Mouse (Mus musculus) CH12.LX (cell line): ENCODE results near the gene Ecm1. TPM values are rescaled to one million over a fixed set of nuclear protein-coding genes. Genes with fewer than 3 reads are reported as not detected.

Source experiments
- DNase-seq: peaks from one replicate; pipeline ENCODE4 v3.0.0-alpha.2; 2013; ENCODE audit errors: extremely low read depth
- H3K27ac ChIP-seq: 2 replicates; pipeline ENCODE4 v1.5.1; 2012; ENCODE audit warnings: low read depth, mild to moderate bottlenecking, control low read depth, moderate library complexity; ENCODE audit not compliant: insufficient read depth
- H3K27me3 ChIP-seq: replicated peaks from 2 replicates; pipeline ENCODE3; 2012; ENCODE audit warnings: inconsistent platforms
- H3K36me3 ChIP-seq, 2 experiments: replicated peaks in 1 of 2; 2 replicates each; pipeline versions ENCODE3 to v1.6.1; 2012; ENCODE audit warnings: inconsistent platforms in 1 of 2, low read length in 1 of 2, mild to moderate bottlenecking in 1 of 2, mixed read lengths in 1 of 2, moderate library complexity in 1 of 2; ENCODE audit not compliant: control insufficient read depth in 1 of 2, insufficient read depth in 1 of 2
- H3K4me1 ChIP-seq, 2 experiments: 2 replicates each; pipeline ENCODE4 v1.6.1; 2012; ENCODE audit warnings: inconsistent platforms in 1 of 2, moderate library complexity in 1 of 2; ENCODE audit not compliant: insufficient read depth in 2 of 2, control insufficient read depth in 1 of 2
- H3K4me2 ChIP-seq: 2 replicates; pipeline ENCODE4 v1.6.1; 2012; ENCODE audit warnings: low read depth, mild to moderate bottlenecking, control low read depth; ENCODE audit not compliant: poor library complexity, insufficient read depth, severe bottlenecking
- H3K4me3 ChIP-seq, 3 experiments: fragments of 150-350 bp in 1 of 3; sonication (generic) in 1 of 3; replicated peaks in 1 of 3; 2 replicates each; pipeline versions ENCODE3 to v1.5.1; 2011 to 2012; ENCODE audit warnings: low read depth in 2 of 3, low read length in 2 of 3, mild to moderate bottlenecking in 2 of 3, moderate library complexity in 2 of 3, control low read depth in 1 of 3, improper control_type of control experiment in 1 of 3, inconsistent platforms in 1 of 3, mixed read lengths in 1 of 3; ENCODE audit not compliant: poor library complexity in 1 of 3
- H3K79me2 ChIP-seq: replicated peaks from 2 replicates; pipeline ENCODE4 v1.6.1; 2012; ENCODE audit warnings: mild to moderate bottlenecking, moderate library complexity; ENCODE audit not compliant: control insufficient read depth, poor library complexity, insufficient read depth, severe bottlenecking; ENCODE audit errors: extremely low read depth
- H3K9ac ChIP-seq: 2 replicates; pipeline ENCODE4 v1.6.1; 2012; ENCODE audit warnings: low read depth, mild to moderate bottlenecking, control low read depth, moderate library complexity; ENCODE audit not compliant: insufficient read depth
- H3K9me3 ChIP-seq: replicated peaks from 2 replicates; pipeline ENCODE3; 2012; ENCODE audit warnings: low read length, inconsistent platforms, mixed read lengths
- CTCF ChIP-seq, 2 experiments: IDR thresholded peaks in 1 of 2; conservative IDR thresholded peaks in 1 of 2; 2 replicates each; pipeline ENCODE4 v1.5.1; 2011 to 2012; ENCODE audit warnings: low read depth in 2 of 2, low read length in 2 of 2, improper control_type of control experiment in 1 of 2, inconsistent platforms in 1 of 2, mild to moderate bottlenecking in 1 of 2, moderate library complexity in 1 of 2
- E2F4 ChIP-seq: IDR thresholded peaks from 2 replicates; pipeline ENCODE4 v1.6.1; 2011; ENCODE audit warnings: low read depth, low read length, improper control_type of control experiment; ENCODE audit not compliant: insufficient replicate concordance
- ETS1 ChIP-seq: conservative IDR thresholded peaks from 2 replicates; pipeline ENCODE4 v1.6.1; 2012; ENCODE audit warnings: low read depth, mild to moderate bottlenecking, inconsistent platforms, low read length, improper control_type of control experiment, moderate library complexity
- MAFK ChIP-seq: IDR thresholded peaks from 2 replicates; pipeline ENCODE4 v1.6.1; 2011; ENCODE audit warnings: low read length, improper control_type of control experiment; ENCODE audit not compliant: insufficient replicate concordance
- MEF2A ChIP-seq: IDR thresholded peaks from 2 replicates; pipeline ENCODE4 v1.6.1; 2014; ENCODE audit warnings: low read depth, mild to moderate bottlenecking, inconsistent platforms, low read length, improper control_type of control experiment, borderline replicate concordance
- MXI1 ChIP-seq: IDR thresholded peaks from 2 replicates; pipeline ENCODE4 v1.6.1; 2011; ENCODE audit warnings: mild to moderate bottlenecking, low read depth, low read length, improper control_type of control experiment
- POLR2A ChIP-seq: IDR thresholded peaks from 2 replicates; pipeline ENCODE4 v1.6.1; 2011; ENCODE audit warnings: low read depth, mild to moderate bottlenecking, improper control_type of control experiment, low read length
- RAD21 ChIP-seq: IDR thresholded peaks from 2 replicates; pipeline ENCODE4 v1.6.1; 2011; ENCODE audit warnings: low read depth, mild to moderate bottlenecking, low read length, improper control_type of control experiment, moderate library complexity
- ZC3H11A ChIP-seq: IDR thresholded peaks from 2 replicates; pipeline ENCODE4 v1.6.1; 2012; ENCODE audit warnings: low read depth, mild to moderate bottlenecking, inconsistent platforms, low read length, improper control_type of control experiment
- ZNF384 ChIP-seq: IDR thresholded peaks from 2 replicates; pipeline ENCODE4 v1.6.1; 2012; ENCODE audit warnings: low read depth, low read length, improper control_type of control experiment, inconsistent platforms
- dilution Hi-C: fragments of 300-500 bp; cut with MboI; formaldehyde crosslinking; loops from 2 replicates; pipeline ENCODE4 v1.14.3; 2020; ENCODE audit warnings: low sequenced_read_pairs; ENCODE audit not compliant: extremely low pct_unique_long_range_greater_than_20kb, extremely low pct_ligation_motif_present
- in situ Hi-C: fragments of 300-500 bp; cut with MboI; formaldehyde crosslinking; loops from 3 replicates; pipeline ENCODE4 v1.14.3; 2019; ENCODE audit warnings: low sequenced_read_pairs, low pct_ligation_motif_present, low pct_unique_long_range_greater_than_20kb, mixed read lengths
- polyA plus RNA-seq: library from polyadenylated mRNA; unstranded; fragments of >175 nt; gene quantifications from 2 replicates; pipeline ENCODE4 v1.2.1, GENCODE M21; 2012; ENCODE audit warnings: low read depth; ENCODE audit not compliant: insufficient read length
- total RNA-seq, 2 experiments: library from RNA; depleted of rRNA; stranded (reverse); fragments of 300-350 nt in 1 of 2; fragments of >200 nt in 1 of 2; gene quantifications; 2 replicates each; pipeline ENCODE4 v1.2.3; 2012 to 2014

The Ecm1 gene
- total and polyA plus RNA-seq, 3 experiments = 0.40 to 4.0 (median 0.42) TPM

- DNase-seq = no peak
- no peak overlapping the region for H3K27ac ChIP-seq
- in situ Hi-C loops = loop anchor here (25.0 kb wide), 1 partner anchor 253 kb away; no protein-coding TSS in a partner anchor
- H3K9ac ChIP-seq = no peak overlapping the region
- H3K9me3 ChIP-seq = no peaks in the 10 kb centered on the region
- no peak overlapping the region for H3K4me2 ChIP-seq
- no peaks in the 10 kb centered on the region for H3K27me3 ChIP-seq
- no peaks in the 10 kb centered on the region for H3K4me1 ChIP-seq
- H3K4me3 ChIP-seq = no peak overlapping the region
- H3K36me3 ChIP-seq = peaks cover 30 to 75% of the 10 kb centered on the region in 2 experiments
- peak in 1 of 2 experiments; percentile 27; a peak in 1 of 4 replicates for TF ChIP-seq CTCF (conservative IDR thresholded peaks at IDR 0.05 in 1 of 2, IDR thresholded peaks at IDR 0.05 in 1 of 2; ENCODE audit: low read depth in 2 of 2, low read length in 2 of 2)
- peak; percentile 19 for TF ChIP-seq RAD21
- TF ChIP-seq MEF2A = no peak
- no peak for TF ChIP-seq ZC3H11A
- TF ChIP-seq POLR2A = no peak
- no peaks in the 10 kb centered on the region for H3K79me2 ChIP-seq
- dilution Hi-C loops = no loop called here
Measured at GRCm38 (mm10) chr3:95765534-95765933, 26.2 kb upstream of the Ecm1 start.

GRCm38 (mm10) chr3:95763811-95764210 lies 24.4 kb upstream of the Ecm1 start:
- dilution Hi-C loops (no loop called here), in situ Hi-C loops (loop anchor here (25.0 kb wide), 1 partner anchor 252 kb away; no protein-coding TSS in a partner anchor)
- peaks cover 24 to 64% of the 10 kb centered on the region in 2 experiments for H3K36me3 ChIP-seq
- no peaks in the 10 kb centered on the region for H3K79me2 ChIP-seq
- no peak overlapping the region for H3K4me2 ChIP-seq
- H3K27ac ChIP-seq = no peak overlapping the region
- no peak for DNase-seq
- no peak overlapping the region for H3K9ac ChIP-seq
- no peaks in the 10 kb centered on the region for H3K9me3 ChIP-seq
- peaks cover 0 to 4% of the 10 kb centered on the region in 2 experiments; a peak in 2 of 4 replicates for H3K4me1 ChIP-seq
- no peaks in the 10 kb centered on the region for H3K27me3 ChIP-seq
- TF ChIP-seq ETS1 (no peak), MAFK (no peak), ZNF384 (no peak), E2F4 (no peak)
- no peak overlapping the region for H3K4me3 ChIP-seq

GRCm38 (mm10) chr3:95762961-95763360 lies 23.6 kb upstream of the Ecm1 start:
- no peaks in the 10 kb centered on the region for H3K27me3 ChIP-seq
- no peak overlapping the region for H3K4me2 ChIP-seq
- no peak overlapping the region for H3K9ac ChIP-seq
- H3K9me3 ChIP-seq = no peaks in the 10 kb centered on the region
- peaks cover 23 to 55% of the 10 kb centered on the region in 2 experiments for H3K36me3 ChIP-seq
- H3K4me3 ChIP-seq = no peak overlapping the region
- in situ Hi-C loops (loop anchor here (25.0 kb wide), 1 partner anchor 251 kb away; no protein-coding TSS in a partner anchor), dilution Hi-C loops (no loop called here)
- H3K4me1 ChIP-seq = peaks cover 3 to 12% of the 10 kb centered on the region in 2 experiments; a peak in 2 of 4 replicates
- no peak for DNase-seq
- no peak overlapping the region for H3K27ac ChIP-seq
- no peak for TF ChIP-seq MXI1
- peak in 1 of 2 experiments; percentile 16; a peak in 1 of 4 replicates for TF ChIP-seq CTCF (conservative IDR thresholded peaks at IDR 0.05 in 1 of 2, IDR thresholded peaks at IDR 0.05 in 1 of 2; ENCODE audit: low read depth in 2 of 2, low read length in 2 of 2)
- no peaks in the 10 kb centered on the region for H3K79me2 ChIP-seq
